Mouse (Mus musculus) Muller cell, postnatal 12 days (primary cell): ENCODE measurements around the gene Zfp423.
A peak's percentile ranks its signal among the peaks of the same experiment; 100 is the strongest.

ENCODE experiments used
- DNase-seq: peaks from one replicate; pipeline ENCODE4 v3.0.0-alpha.2; 2015; ENCODE audit errors: inconsistent ontology term

Gene Zfp423

DNA sequence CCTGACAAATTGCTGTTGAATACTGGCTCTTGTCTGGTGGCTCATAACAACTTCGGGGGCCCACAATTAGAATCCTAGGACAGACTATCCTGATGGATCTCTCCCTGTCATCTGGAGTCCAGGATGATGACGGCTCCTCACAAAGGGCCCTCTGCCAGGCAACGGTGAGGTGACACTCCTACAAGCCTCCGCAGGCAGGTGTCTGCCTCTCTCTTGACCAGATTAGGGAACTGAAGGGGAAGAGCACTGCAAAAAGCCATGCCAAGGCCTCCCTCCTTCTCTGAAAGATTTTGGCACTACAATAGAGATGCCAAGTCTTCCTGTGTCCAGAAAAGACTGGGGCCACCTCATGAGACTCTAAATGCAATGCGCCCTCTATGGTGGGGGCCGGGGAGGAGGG is 7.1 kb downstream of the Zfp423 start:
- no peak for DNase-seq

- peak; percentile 78 for DNase-seq
Observed at GRCm38 (mm10) chr8:87944225-87944934, 15.0 kb downstream of the Zfp423 start.

DNA sequence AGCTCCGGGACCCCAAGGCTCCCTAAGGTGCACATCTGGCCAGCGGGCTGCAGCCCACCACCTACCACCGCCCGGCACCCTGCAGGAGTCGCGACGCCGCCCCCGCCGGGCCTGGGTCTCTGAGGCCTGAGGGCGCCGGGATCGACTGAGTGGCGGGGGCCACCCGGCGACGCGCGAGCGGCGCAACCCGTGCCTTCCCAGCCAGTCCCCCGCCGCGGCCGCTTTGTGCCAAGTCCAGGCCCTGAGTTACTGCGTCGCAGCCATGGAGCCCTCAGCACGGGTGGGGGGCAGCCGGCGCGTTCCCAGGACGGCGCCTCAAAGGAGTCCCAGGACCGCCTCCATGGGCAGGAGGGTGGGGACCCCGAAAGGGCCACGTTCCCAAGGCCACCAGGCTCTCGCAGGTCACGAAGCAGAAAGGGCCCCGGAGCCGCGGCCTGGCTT is 15.7 kb downstream of the Zfp423 start:
- DNase-seq = no peak

GRCm38 (mm10) chr8:87940646-87941045 is 18.7 kb downstream of the Zfp423 start:
- no peak for DNase-seq

- DNase-seq = no peak
Observed at GRCm38 (mm10) chr8:87939308-87939936, 20.0 kb downstream of the Zfp423 start.

DNA sequence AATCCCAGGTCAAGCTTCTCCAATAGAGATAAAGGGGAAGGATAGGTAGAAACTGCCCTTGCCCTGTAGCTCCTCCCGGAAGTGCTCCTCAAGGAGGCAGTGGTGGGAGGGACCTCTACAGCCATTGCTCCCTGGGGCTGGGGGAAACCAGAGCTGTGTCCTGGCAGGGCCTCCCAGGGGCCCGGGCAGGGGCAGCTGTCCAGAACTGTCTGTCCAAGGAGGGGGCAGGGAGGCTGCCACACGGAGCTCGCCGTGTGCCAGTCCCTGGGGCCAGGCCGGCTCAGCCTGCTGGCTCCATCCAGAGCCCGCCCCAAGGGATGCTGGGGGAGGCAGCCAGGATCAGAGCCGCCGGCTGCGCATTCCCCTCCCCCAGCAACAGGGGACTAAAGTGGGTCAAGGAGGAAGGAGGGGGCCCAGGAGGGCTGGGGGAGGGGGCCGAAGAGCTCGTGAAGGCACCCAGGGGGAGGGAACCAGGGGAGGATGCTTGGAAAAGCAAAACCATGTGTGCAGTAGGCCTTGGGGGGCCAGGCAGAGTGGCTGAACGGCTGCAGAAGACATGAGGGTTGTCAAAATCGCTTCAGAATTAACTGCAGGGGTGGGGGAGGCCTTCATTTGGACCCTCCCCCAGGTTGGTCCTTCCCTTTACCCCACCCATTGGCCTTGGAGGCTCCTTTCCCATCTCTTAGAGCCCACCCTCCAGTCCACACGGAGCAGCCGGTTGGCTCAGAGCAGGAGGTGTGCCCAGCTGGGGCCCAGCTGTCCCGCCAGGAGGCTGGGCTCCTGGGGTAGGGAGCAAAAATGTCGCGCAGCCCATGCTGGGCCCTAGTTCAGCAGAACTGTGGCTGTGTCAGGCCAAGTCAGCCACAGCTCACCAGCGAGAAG is 20.8 kb downstream of the Zfp423 start:
- DNase-seq = peak; percentile 78

DNA sequence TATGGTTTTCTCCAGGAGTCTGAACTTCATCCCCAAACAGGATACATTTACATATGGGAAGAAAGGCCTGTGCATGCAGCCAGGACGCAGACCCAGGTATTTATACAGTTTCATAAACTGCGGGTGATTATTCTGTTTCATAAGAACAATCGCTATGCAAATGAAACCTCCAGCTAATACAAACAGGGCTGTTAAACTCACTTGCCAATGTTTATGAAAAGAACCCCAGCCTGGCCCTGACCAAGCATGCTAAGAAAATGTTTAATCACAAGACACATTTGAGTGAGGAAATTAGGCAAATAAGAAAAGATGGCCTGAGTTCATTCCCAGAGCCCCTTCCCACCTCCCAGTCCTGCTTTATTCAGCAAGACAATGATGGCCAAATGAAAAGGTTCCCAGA is 22.2 kb downstream of the Zfp423 start:
- no peak for DNase-seq

- DNase-seq = no peak
Observed at GRCm38 (mm10) chr8:87935088-87935680, 24.2 kb downstream of the Zfp423 start.

- DNase-seq = no peak
Observed at GRCm38 (mm10) chr8:87934175-87934574, 25.2 kb downstream of the Zfp423 start.

DNA sequence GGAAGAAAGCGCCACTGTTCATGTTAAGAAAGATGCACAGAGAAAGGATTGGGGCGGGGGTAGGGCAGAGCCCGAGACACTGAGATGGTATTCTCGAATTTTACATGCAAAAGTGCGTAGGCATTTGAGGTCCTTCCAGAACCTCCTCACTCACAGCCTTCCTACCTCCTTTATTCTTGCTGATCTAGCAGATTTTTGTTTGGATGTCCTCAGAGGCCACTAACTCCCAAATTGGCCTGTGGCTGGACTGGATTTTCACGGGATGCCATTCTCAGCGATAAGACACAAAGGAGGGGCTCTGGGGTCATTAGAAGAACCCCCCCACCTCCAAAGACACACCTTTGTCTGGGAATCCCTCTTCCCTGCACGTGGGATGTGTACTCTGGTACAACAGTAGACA is 25.6 kb downstream of the Zfp423 start:
- no peak for DNase-seq

GRCm38 (mm10) chr8:87928857-87929256 is 30.5 kb downstream of the Zfp423 start:
- DNase-seq = no peak

GRCm38 (mm10) chr8:87927034-87927830 is 32.2 kb downstream of the Zfp423 start:
- DNase-seq = peak; percentile 66

DNA sequence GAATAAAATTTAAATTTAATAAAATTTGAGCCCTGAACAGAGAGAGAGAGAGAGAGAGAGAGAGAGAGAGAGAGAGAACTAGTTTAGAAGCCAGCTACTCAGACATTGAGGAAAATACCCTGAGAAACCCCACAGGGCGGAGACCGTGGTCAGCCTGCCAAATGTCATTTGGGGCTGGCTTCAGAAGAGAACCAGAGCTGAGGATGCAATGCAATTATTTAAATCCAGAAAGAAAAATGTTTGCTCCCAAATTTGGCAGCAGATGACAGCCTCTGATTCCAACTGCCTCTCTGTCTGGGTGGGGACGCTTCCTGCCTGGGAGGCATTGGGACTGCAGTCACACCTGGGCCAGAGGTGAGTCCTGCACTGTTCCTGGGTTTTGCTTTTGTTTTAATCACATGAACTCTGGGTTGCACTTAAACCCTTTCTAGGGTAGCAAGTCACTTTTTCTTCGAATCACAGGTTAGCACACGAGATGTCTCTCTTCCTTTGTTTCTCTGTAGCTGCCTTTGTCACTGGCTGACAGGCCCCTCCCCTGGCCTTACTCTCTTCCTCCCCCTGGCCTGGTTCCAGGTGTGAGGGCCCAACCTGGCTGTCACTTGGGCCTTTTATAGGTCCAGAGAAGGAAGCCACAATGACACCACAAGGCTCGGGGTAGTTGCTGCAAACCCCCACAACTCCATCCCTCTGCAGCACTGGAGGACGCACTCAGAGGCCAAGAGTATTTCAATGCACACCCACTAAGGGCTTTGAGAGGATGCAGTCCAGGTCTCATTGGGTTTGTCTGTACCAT is 33.1 kb downstream of the Zfp423 start:
- no peak for DNase-seq

DNA sequence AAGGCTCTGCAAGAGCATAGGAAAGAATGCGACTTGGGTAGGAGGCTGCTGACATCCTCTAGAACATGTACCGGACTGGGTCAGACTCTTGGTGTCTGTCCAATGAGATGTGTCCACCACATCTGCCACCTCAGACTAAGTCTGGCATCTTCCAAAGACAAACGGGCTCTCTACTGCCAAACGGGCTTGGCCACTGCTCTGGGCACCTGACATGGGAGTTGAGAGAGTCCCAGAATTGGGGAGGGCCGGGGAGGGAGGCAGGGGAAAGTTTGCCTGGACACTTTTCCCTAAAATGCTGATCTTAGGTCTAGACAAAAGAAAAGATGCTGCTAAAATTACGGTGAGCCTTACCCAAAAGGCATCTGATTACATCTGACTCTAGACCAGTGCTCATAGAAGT is 36.5 kb downstream of the Zfp423 start:
- DNase-seq = no peak

- no peak for DNase-seq
Observed at GRCm38 (mm10) chr8:87922446-87922845, 36.9 kb downstream of the Zfp423 start.

- peak; percentile 56 for DNase-seq
Observed at GRCm38 (mm10) chr8:87918004-87918403, 41.4 kb downstream of the Zfp423 start.

DNA sequence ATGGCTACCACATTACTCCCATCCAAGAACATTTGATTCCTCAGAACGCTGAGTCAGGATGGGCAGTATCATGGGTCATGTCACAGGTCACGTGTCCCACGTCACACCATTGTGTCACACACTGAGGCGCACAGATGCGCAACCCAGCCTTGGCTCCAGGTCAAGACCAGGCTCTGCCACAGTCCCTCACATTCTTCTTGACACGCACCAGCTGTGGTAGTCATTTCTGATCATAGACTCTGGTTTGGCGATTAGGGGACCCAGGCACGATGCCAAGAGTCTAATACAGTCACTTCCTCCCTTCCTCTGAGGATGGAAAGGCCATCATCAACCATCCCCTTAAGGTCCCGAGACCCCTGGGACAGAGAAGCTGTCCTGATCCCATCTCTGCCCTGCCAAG is 43.6 kb downstream of the Zfp423 start:
- DNase-seq = no peak

DNA sequence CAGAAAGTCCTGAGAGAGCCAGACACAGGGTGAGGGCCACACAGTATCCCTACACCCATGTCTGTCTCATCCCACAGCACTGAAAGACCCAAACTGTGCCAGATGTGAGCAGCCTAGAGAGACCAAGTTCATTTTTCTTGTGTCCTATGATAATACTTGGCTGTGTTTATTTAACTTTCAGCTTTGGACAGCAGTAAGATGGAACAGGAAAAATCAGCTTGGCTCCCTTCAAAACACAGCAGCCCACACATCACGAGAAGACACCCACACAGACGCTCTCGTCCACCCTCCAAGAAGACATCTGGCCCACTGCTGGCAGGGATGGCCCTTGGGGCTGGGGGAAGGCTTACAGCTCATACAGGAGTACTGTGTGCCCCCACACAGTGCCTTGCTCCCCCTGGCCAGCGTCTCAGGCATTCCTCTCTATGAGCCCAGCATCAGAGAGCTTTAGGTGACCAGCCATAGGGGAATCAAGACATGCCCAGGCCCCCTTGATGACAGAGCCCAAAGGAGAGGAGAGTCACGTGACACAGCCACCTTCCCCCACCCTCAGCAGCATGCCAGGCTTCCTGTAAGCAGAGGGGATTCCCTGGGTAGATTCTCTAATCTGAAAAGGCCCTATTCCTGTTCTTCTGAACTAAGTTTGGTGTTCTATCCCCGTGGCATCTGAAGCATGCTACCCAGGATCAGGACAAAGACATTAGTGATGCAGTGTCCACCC is 45.0 kb downstream of the Zfp423 start:
- no peak for DNase-seq

- DNase-seq = no peak
Observed at GRCm38 (mm10) chr8:87908940-87909339, 50.5 kb downstream of the Zfp423 start.

GRCm38 (mm10) chr8:87905404-87905803 is 54.0 kb downstream of the Zfp423 start:
- no peak for DNase-seq
